Mouse (Mus musculus): ENCODE measurements at regions not wholly inside any gene's neighbourhood (a gene's known extent, or its start where the extent isn't known, plus 50 kb on each side); places are given as distances from the start of the nearest gene placed in this dataset.

GRCm38 (mm10) chr13:82187196-82187595 lies 404.3 kb downstream of the Cetn3 start:
- DNase-seq (ENCODE audit: low spot score in 2 of 2), result no peak

GRCm38 (mm10) chr13:82200739-82201138 lies 417.9 kb downstream of the Cetn3 start:
- DNase-seq (ENCODE audit: low spot score in 2 of 2), result peak; percentile 6 to 26

- no peak for DNase-seq (ENCODE audit: low spot score in 2 of 2)
Measured at GRCm38 (mm10) chr13:82225430-82225829, 442.6 kb downstream of the Cetn3 start.

- DNase-seq (ENCODE audit: low spot score in 2 of 2), result no peak
Measured at GRCm38 (mm10) chr13:82233901-82234300, 451.0 kb downstream of the Cetn3 start.

GRCm38 (mm10) chr13:82246231-82246630 lies 463.4 kb downstream of the Cetn3 start:
- no peak for DNase-seq (ENCODE audit: low spot score in 2 of 2)

- DNase-seq (ENCODE audit: low spot score in 2 of 2), result no peak
Measured at GRCm38 (mm10) chr13:82250361-82250760, 467.5 kb downstream of the Cetn3 start.

- DNase-seq (ENCODE audit: low spot score in 2 of 2), result no peak
Measured at GRCm38 (mm10) chr13:82258491-82258935, 475.6 kb downstream of the Cetn3 start.

GRCm38 (mm10) chr13:82264236-82264635 lies 481.4 kb downstream of the Cetn3 start:
- no peak for DNase-seq (ENCODE audit: low spot score in 2 of 2)

- DNase-seq (ENCODE audit: low spot score in 2 of 2), result peak in 1 of 2 experiments; percentile 31
Measured at GRCm38 (mm10) chr13:82265170-82265569, 482.3 kb downstream of the Cetn3 start.

GRCm38 (mm10) chr13:82265736-82266135 lies 482.9 kb downstream of the Cetn3 start:
- no peak for DNase-seq (ENCODE audit: low spot score in 2 of 2)

- no peak for DNase-seq (ENCODE audit: low spot score in 2 of 2)
Measured at GRCm38 (mm10) chr13:82274733-82275132, 491.9 kb downstream of the Cetn3 start.

- peak in 1 of 2 experiments; percentile 14 for DNase-seq (ENCODE audit: low spot score in 2 of 2)
Measured at GRCm38 (mm10) chr13:82276001-82276400, 493.1 kb downstream of the Cetn3 start.

- DNase-seq (ENCODE audit: low spot score in 2 of 2), result no peak
Measured at GRCm38 (mm10) chr13:82280744-82281143, 497.9 kb downstream of the Cetn3 start.

GRCm38 (mm10) chr13:82295834-82296233 lies 513.0 kb downstream of the Cetn3 start:
- no peak for DNase-seq (ENCODE audit: low spot score in 2 of 2)

- DNase-seq (ENCODE audit: low spot score in 2 of 2), result no peak
Measured at GRCm38 (mm10) chr13:82304227-82304626, 521.4 kb downstream of the Cetn3 start.

- DNase-seq (ENCODE audit: low spot score in 2 of 2), result no peak
Measured at GRCm38 (mm10) chr13:82305076-82305475, 522.2 kb downstream of the Cetn3 start.

GRCm38 (mm10) chr13:82308336-82308735 lies 525.5 kb downstream of the Cetn3 start:
- peak; percentile 72 to 73 for DNase-seq (ENCODE audit: low spot score in 2 of 2)

GRCm38 (mm10) chr13:82316573-82317202 lies 533.8 kb downstream of the Cetn3 start:
- peak; percentile 44 to 85 for DNase-seq (ENCODE audit: low spot score in 2 of 2)

GRCm38 (mm10) chr13:82317203-82317580 lies 534.3 kb downstream of the Cetn3 start:
- DNase-seq (ENCODE audit: low spot score in 2 of 2), result peak; percentile 28 to 44

- DNase-seq (ENCODE audit: low spot score in 2 of 2), result no peak
Measured at GRCm38 (mm10) chr13:82318395-82318794, 535.5 kb downstream of the Cetn3 start.

GRCm38 (mm10) chr13:82354355-82354754 lies 571.5 kb downstream of the Cetn3 start:
- no peak for DNase-seq (ENCODE audit: low spot score in 2 of 2)

GRCm38 (mm10) chr13:82355296-82355695 lies 572.4 kb downstream of the Cetn3 start:
- DNase-seq (ENCODE audit: low spot score in 2 of 2), result no peak

- DNase-seq (ENCODE audit: low spot score in 2 of 2), result no peak
Measured at GRCm38 (mm10) chr13:82359442-82359841, 576.6 kb downstream of the Cetn3 start.

GRCm38 (mm10) chr13:82360711-82361110 lies 577.8 kb downstream of the Cetn3 start:
- no peak for DNase-seq (ENCODE audit: low spot score in 2 of 2)

Data from left cerebral cortex, adult 9 months (tissue).